Mouse (Mus musculus) spleen, adult 12 weeks (tissue): ENCODE data around the gene Ttc30a2.
"Not testable (repeated sequence)": the region's sequence is repeated elsewhere in the genome, so short reads cannot be mapped to it uniquely, and the experiment has no call there.

ENCODE experiments used
- DNase-seq: peaks from one replicate; pipeline ENCODE4 v3.0.0; 2022; ENCODE audit warnings: low spot score

Gene Ttc30a2

GRCm38 (mm10) chr2:75977752-75978368 lies at the start of gene Ttc30a2:
Ttc30a2 (minus strand) TSS chr2:75978170.
- DNase-seq: not testable (repeated sequence)

GRCm38 (mm10) chr2:76016890-76017289 lies 38.9 kb upstream of the Ttc30a2 start:
- DNase-seq: no peak

GRCm38 (mm10) chr2:76016136-76016535 lies 38.2 kb upstream of the Ttc30a2 start:
- no peak for DNase-seq

GRCm38 (mm10) chr2:76015460-76015859 lies 37.5 kb upstream of the Ttc30a2 start:
- DNase-seq: no peak

- DNase-seq: no peak
Measured at GRCm38 (mm10) chr2:76014659-76015058, 36.7 kb upstream of the Ttc30a2 start.

GRCm38 (mm10) chr2:76006194-76006593 lies 28.2 kb upstream of the Ttc30a2 start:
- no peak for DNase-seq

GRCm38 (mm10) chr2:76002899-76003298 lies 24.9 kb upstream of the Ttc30a2 start:
- no peak for DNase-seq

- no peak for DNase-seq
Measured at GRCm38 (mm10) chr2:76001392-76001791, 23.4 kb upstream of the Ttc30a2 start.

- DNase-seq: no peak
Measured at GRCm38 (mm10) chr2:75999636-76000035, 21.7 kb upstream of the Ttc30a2 start.

- DNase-seq: no peak
Measured at GRCm38 (mm10) chr2:75998692-75999091, 20.7 kb upstream of the Ttc30a2 start.

- no peak for DNase-seq
Measured at GRCm38 (mm10) chr2:75997726-75998125, 19.8 kb upstream of the Ttc30a2 start.

GRCm38 (mm10) chr2:75994841-75995240 lies 16.9 kb upstream of the Ttc30a2 start:
- no peak for DNase-seq

- no peak for DNase-seq
Measured at GRCm38 (mm10) chr2:75991581-75992205, 13.7 kb upstream of the Ttc30a2 start.

GRCm38 (mm10) chr2:75990885-75991539 lies 13.0 kb upstream of the Ttc30a2 start:
- peak; percentile 10 for DNase-seq

GRCm38 (mm10) chr2:75989694-75990093 lies 11.7 kb upstream of the Ttc30a2 start:
- no peak for DNase-seq

GRCm38 (mm10) chr2:75988779-75989363 lies 10.9 kb upstream of the Ttc30a2 start:
- DNase-seq: no peak

- DNase-seq: no peak
Measured at GRCm38 (mm10) chr2:75988378-75988777, 10.4 kb upstream of the Ttc30a2 start.

- no peak for DNase-seq
Measured at GRCm38 (mm10) chr2:75987739-75988138, 9.8 kb upstream of the Ttc30a2 start.

- no peak for DNase-seq
Measured at GRCm38 (mm10) chr2:75985124-75985523, 7.2 kb upstream of the Ttc30a2 start.

GRCm38 (mm10) chr2:75983847-75984246 lies 5.9 kb upstream of the Ttc30a2 start:
- no peak for DNase-seq

GRCm38 (mm10) chr2:75983091-75983490 lies 5.1 kb upstream of the Ttc30a2 start:
- no peak for DNase-seq

GRCm38 (mm10) chr2:75982626-75983025 lies 4.7 kb upstream of the Ttc30a2 start:
- no peak for DNase-seq
